Mouse (Mus musculus): ENCODE measurements around the gene Arhgef7. TPM values are rescaled to one million over a fixed set of nuclear protein-coding genes. Genes with fewer than 3 reads are reported as not detected.

Arhgef7 gene
- polyA plus RNA-seq, 1 experiment from 2014 or later: 14.5 TPM

DNA sequence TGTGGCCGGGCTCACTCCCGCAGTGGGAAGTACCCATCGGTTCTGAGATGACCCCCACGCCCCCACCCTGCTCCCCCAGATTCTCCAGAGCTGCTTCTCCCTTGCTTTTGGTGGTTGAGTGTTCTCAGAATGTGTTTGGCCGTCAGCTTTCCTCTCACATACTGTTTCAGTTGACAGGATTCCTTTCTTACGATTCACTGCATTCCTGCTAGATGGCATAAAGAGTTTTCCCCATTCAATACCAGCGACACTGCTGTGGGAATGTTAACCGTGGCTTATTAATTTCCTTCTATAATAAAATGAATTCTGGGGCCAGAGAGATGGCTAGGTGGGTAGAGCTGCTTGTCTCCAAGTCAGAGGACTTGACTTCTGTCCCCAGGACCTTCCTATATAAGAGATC, 74.0 kb downstream of the Arhgef7 start:
- TF ChIP-seq CTCF (IDR thresholded peaks at IDR 0.05; ENCODE audit: low read depth): no peak
- H3K36me3 ChIP-seq (ENCODE audit: control insufficient read depth, insufficient read depth): peaks cover 58% of the 10 kb centered on the region
- H3K27me3 ChIP-seq (replicated peaks; ENCODE audit: control insufficient read depth, insufficient read depth, low read length): no peaks in the 10 kb centered on the region
- no peak overlapping the region for H3K27ac ChIP-seq (ENCODE audit: low read depth, low read length)
- ATAC-seq: no peak
- no peak overlapping the region for H3K4me3 ChIP-seq (ENCODE audit: low read depth, low read length)
- no peak overlapping the region for H3K4me2 ChIP-seq (replicated peaks; ENCODE audit: low read depth)
- no peaks in the 10 kb centered on the region for H3K9me3 ChIP-seq (ENCODE audit: control insufficient read depth)
- no peaks in the 10 kb centered on the region; the same call in 1 of the 2 replicates for H3K4me1 ChIP-seq (replicated peaks; ENCODE audit: control insufficient read depth, insufficient read depth, low read length)
- H3K9ac ChIP-seq (ENCODE audit: low read depth, low read length): no peak overlapping the region
- WGBS: 48% methylated on average over 8 of the region's 8 CpGs

DNA sequence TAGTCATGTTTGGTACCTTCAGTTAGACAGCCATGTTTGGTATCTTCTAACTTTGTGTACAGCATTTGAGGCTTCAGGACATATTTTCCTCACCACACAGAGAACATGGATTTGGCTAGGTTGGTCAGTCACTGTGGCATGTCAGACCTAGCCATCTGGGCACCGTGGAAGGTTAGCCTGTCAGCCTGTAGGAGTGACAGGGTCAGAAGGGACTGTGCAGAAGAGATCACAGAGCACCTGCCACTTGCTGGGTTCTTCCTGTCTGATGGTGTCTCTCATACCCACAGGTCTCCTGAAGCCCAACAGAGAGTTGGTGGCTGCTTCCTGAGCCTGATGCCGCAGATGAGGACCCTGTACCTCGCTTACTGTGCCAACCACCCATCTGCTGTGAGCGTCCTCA, 77.4 kb downstream of the Arhgef7 start:
- TF ChIP-seq CTCF (IDR thresholded peaks at IDR 0.05; ENCODE audit: low read depth): no peak
- H3K27ac ChIP-seq (ENCODE audit: low read depth, low read length): no peak overlapping the region
- H3K9ac ChIP-seq (ENCODE audit: low read depth, low read length): no peak overlapping the region
- WGBS: 89% methylated on average over 4 of the region's 4 CpGs
- no peak overlapping the region for H3K4me2 ChIP-seq (replicated peaks; ENCODE audit: low read depth)
- no peaks in the 10 kb centered on the region for H3K27me3 ChIP-seq (replicated peaks; ENCODE audit: control insufficient read depth, insufficient read depth, low read length)
- H3K9me3 ChIP-seq (ENCODE audit: control insufficient read depth): no peaks in the 10 kb centered on the region
- H3K4me3 ChIP-seq (ENCODE audit: low read depth, low read length): no peak overlapping the region
- ATAC-seq: no peak
- H3K36me3 ChIP-seq (ENCODE audit: control insufficient read depth, insufficient read depth): peaks cover 74% of the 10 kb centered on the region
- no peaks in the 10 kb centered on the region; the same call in 1 of the 2 replicates for H3K4me1 ChIP-seq (replicated peaks; ENCODE audit: control insufficient read depth, insufficient read depth, low read length)

GRCm38 (mm10) chr8:11806252-11806651, 78.7 kb downstream of the Arhgef7 start:
- Histone ChIP-seq H3K4me1 (replicated peaks; ENCODE audit: control insufficient read depth, insufficient read depth, low read length) (no peaks in the 10 kb centered on the region), H3K9me3 (ENCODE audit: control insufficient read depth) (no peaks in the 10 kb centered on the region), H3K9ac (ENCODE audit: low read depth, low read length) (no peak overlapping the region), H3K27ac (ENCODE audit: low read depth, low read length) (no peak overlapping the region), H3K4me3 (ENCODE audit: low read depth, low read length) (no peak overlapping the region), H3K4me2 (replicated peaks; ENCODE audit: low read depth) (no peak overlapping the region), H3K36me3 (ENCODE audit: control insufficient read depth, insufficient read depth) (peaks cover 78% of the 10 kb centered on the region), H3K27me3 (replicated peaks; ENCODE audit: control insufficient read depth, insufficient read depth, low read length) (no peaks in the 10 kb centered on the region)
- 57% methylated on average over 6 of the region's 6 CpGs for WGBS
- ATAC-seq: no peak
- TF ChIP-seq CTCF (IDR thresholded peaks at IDR 0.05; ENCODE audit: low read depth): no peak

GRCm38 (mm10) chr8:11807361-11807760, 79.8 kb downstream of the Arhgef7 start:
- TF ChIP-seq CTCF (IDR thresholded peaks at IDR 0.05; ENCODE audit: low read depth): no peak
- no peak for ATAC-seq
- H3K9me3 ChIP-seq (ENCODE audit: control insufficient read depth): no peaks in the 10 kb centered on the region

DNA sequence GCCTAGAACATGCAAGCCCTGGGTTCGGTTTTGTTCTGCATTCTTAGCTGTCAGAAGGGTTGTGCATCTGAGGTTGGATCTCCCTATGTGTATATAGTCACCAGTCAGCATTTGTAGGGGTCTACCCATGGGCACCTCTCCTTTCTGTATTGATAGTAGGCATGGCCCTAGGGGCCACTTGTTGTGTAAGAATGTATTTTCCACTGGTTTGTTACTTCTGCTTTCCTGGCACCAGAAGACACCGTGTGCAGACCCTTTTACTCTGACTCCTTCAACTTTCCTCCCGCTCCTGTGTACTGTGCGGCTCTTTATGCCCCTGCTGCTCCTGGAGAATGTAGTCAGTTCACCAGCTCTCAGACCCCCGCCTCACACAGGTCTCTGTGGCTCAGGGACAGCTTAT, 80.5 kb downstream of the Arhgef7 start:
- no peak overlapping the region for H3K4me2 ChIP-seq (replicated peaks; ENCODE audit: low read depth)
- no peak for ATAC-seq
- H3K4me1 ChIP-seq (replicated peaks; ENCODE audit: control insufficient read depth, insufficient read depth, low read length): no peaks in the 10 kb centered on the region
- no peak for TF ChIP-seq CTCF (IDR thresholded peaks at IDR 0.05; ENCODE audit: low read depth)
- 97% methylated on average over 5 of the region's 5 CpGs for WGBS
- no peak overlapping the region for H3K27ac ChIP-seq (ENCODE audit: low read depth, low read length)
- no peak overlapping the region for H3K9ac ChIP-seq (ENCODE audit: low read depth, low read length)
- H3K36me3 ChIP-seq (ENCODE audit: control insufficient read depth, insufficient read depth): peaks cover 87% of the 10 kb centered on the region
- no peak overlapping the region for H3K4me3 ChIP-seq (ENCODE audit: low read depth, low read length)
- H3K27me3 ChIP-seq (replicated peaks; ENCODE audit: control insufficient read depth, insufficient read depth, low read length): no peaks in the 10 kb centered on the region
- no peaks in the 10 kb centered on the region for H3K9me3 ChIP-seq (ENCODE audit: control insufficient read depth)

More at GRCm38 (mm10) chr8:11807361-11807760, 79.8 kb downstream of the Arhgef7 start:
- H3K9ac ChIP-seq (ENCODE audit: low read depth, low read length): no peak overlapping the region
- H3K36me3 ChIP-seq (ENCODE audit: control insufficient read depth, insufficient read depth): peaks cover 80% of the 10 kb centered on the region
- no peak overlapping the region for H3K27ac ChIP-seq (ENCODE audit: low read depth, low read length)
- no peak overlapping the region for H3K4me2 ChIP-seq (replicated peaks; ENCODE audit: low read depth)
- no peaks in the 10 kb centered on the region for H3K27me3 ChIP-seq (replicated peaks; ENCODE audit: control insufficient read depth, insufficient read depth, low read length)
- no peaks in the 10 kb centered on the region for H3K4me1 ChIP-seq (replicated peaks; ENCODE audit: control insufficient read depth, insufficient read depth, low read length)
- no peak overlapping the region for H3K4me3 ChIP-seq (ENCODE audit: low read depth, low read length)
- 95% methylated on average over 3 of the region's 3 CpGs for WGBS

- no peak overlapping the region for H3K9ac ChIP-seq (ENCODE audit: low read depth, low read length)
- H3K9me3 ChIP-seq (ENCODE audit: control insufficient read depth): no peaks in the 10 kb centered on the region
- H3K4me1 ChIP-seq (replicated peaks; ENCODE audit: control insufficient read depth, insufficient read depth, low read length): no peaks in the 10 kb centered on the region
- no peak for TF ChIP-seq CTCF (IDR thresholded peaks at IDR 0.05; ENCODE audit: low read depth)
- ATAC-seq: no peak
- H3K4me3 ChIP-seq (ENCODE audit: low read depth, low read length): no peak overlapping the region
- H3K27me3 ChIP-seq (replicated peaks; ENCODE audit: control insufficient read depth, insufficient read depth, low read length): no peaks in the 10 kb centered on the region
- 92% methylated on average over 5 of the region's 5 CpGs for WGBS
- no peak overlapping the region for H3K27ac ChIP-seq (ENCODE audit: low read depth, low read length)
- H3K36me3 ChIP-seq (ENCODE audit: control insufficient read depth, insufficient read depth): peaks cover 87% of the 10 kb centered on the region
- H3K4me2 ChIP-seq (replicated peaks; ENCODE audit: low read depth): no peak overlapping the region
Measured at GRCm38 (mm10) chr8:11810426-11810825, 82.9 kb downstream of the Arhgef7 start.

DNA sequence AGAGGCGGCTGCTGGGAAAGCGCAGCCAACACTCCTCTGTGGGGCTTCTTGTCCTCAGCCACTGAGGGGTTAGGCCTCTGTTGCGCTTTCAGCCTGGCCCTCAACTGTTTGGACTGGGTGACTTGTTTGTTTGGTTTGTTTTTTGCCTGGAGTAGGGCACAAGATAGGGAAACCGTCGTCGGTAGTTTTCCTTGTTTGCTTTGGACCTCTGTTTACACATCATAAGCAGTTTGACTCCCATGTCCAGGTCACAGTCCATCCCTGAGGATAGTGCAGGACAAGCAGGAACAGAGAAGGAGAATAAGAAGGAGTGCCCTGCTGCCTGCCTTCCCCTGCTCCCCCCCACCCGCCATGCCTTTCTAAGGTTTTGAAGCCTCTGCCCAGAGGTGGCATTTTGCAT, 86.3 kb downstream of the Arhgef7 start:
- ATAC-seq: 0 out of 2 replicates have a peak, but pooled peaks have one; percentile 22
- 52% methylated on average over 7 of the region's 7 CpGs for WGBS
- H3K27ac ChIP-seq (ENCODE audit: low read depth, low read length): no peak overlapping the region
- peaks cover 92% of the 10 kb centered on the region for H3K36me3 ChIP-seq (ENCODE audit: control insufficient read depth, insufficient read depth)
- H3K9me3 ChIP-seq (ENCODE audit: control insufficient read depth): no peaks in the 10 kb centered on the region
- H3K9ac ChIP-seq (ENCODE audit: low read depth, low read length): no peak overlapping the region
- no peak overlapping the region for H3K4me3 ChIP-seq (ENCODE audit: low read depth, low read length)
- H3K4me2 ChIP-seq (replicated peaks; ENCODE audit: low read depth): no peak overlapping the region
- TF ChIP-seq CTCF (IDR thresholded peaks at IDR 0.05; ENCODE audit: low read depth): no peak
- no peaks in the 10 kb centered on the region for H3K27me3 ChIP-seq (replicated peaks; ENCODE audit: control insufficient read depth, insufficient read depth, low read length)
- H3K4me1 ChIP-seq (replicated peaks; ENCODE audit: control insufficient read depth, insufficient read depth, low read length): no peaks in the 10 kb centered on the region

Measured in intestine, postnatal 0 days (tissue).